Mouse (Mus musculus) hindbrain, embryonic 15.5 days (tissue): ENCODE data around the gene Nim1k. TPM values are rescaled to one million over a fixed set of nuclear protein-coding genes. Genes with fewer than 3 reads are reported as not detected.
A peak's percentile ranks its signal among the peaks of the same experiment; 100 is the strongest.

ENCODE experiments used
- ATAC-seq: fragments of 200-750 bp; cut with Nextera tagmentation; 2 replicates; pipeline ENCODE4 v1.8.0; 2017; ENCODE audit warnings: low read depth, moderate number of reproducible peaks, moderate TSS enrichment; ENCODE audit not compliant: low FRiP score
- H3K27ac ChIP-seq: fragments of 300-500 bp; sonication (generic); replicated peaks from 2 replicates; pipeline ENCODE4 v1.5.1; 2015; ENCODE audit warnings: mild to moderate bottlenecking, inconsistent platforms
- H3K27me3 ChIP-seq: fragments of 300-500 bp; sonication (generic); 2 replicates; pipeline ENCODE4 v1.6.1; 2015; ENCODE audit warnings: control low read depth, inconsistent platforms
- H3K36me3 ChIP-seq: fragments of 300-500 bp; sonication (generic); 2 replicates; pipeline ENCODE4 v1.6.1; 2015; ENCODE audit warnings: control low read depth, inconsistent platforms
- H3K4me1 ChIP-seq: fragments of 300-500 bp; sonication (generic); replicated peaks from 2 replicates; pipeline ENCODE4 v1.6.1; 2015; ENCODE audit warnings: control low read depth, inconsistent platforms
- H3K4me2 ChIP-seq: fragments of 300-500 bp; sonication (generic); 2 replicates; pipeline ENCODE4 v1.6.1; 2015; ENCODE audit warnings: moderate library complexity, mild to moderate bottlenecking, inconsistent platforms
- H3K4me3 ChIP-seq: fragments of 300-500 bp; sonication (generic); 2 replicates; pipeline ENCODE4 v1.5.1; 2015; ENCODE audit warnings: mild to moderate bottlenecking, inconsistent platforms
- H3K9ac ChIP-seq: fragments of 300-500 bp; sonication (generic); 2 replicates; pipeline ENCODE4 v1.6.1; 2015; ENCODE audit warnings: inconsistent platforms
- H3K9me3 ChIP-seq: fragments of 300-500 bp; sonication (generic); 2 replicates; pipeline ENCODE4 v1.6.1; 2016; ENCODE audit warnings: control low read depth, inconsistent platforms
- WGBS: fragments of 180-500 bp; shearing (Covaris S2); methylation state at CpG from one replicate; pipeline ENCODE4 v1.1.7; 2015; 5-methylcytosine and 5-hydroxymethylcytosine counted together
- polyA plus RNA-seq: library from polyadenylated mRNA; unstranded; fragments of >200 nt; fragmentation: Nextera tagmentation; extraction: Ambion mirVana; gene quantifications from 2 replicates; pipeline ENCODE4 v1.2.1, GENCODE M21; 2015

Nim1k gene
- polyA plus RNA-seq, 1 experiment from 2014 or later = 5.4 TPM

DNA sequence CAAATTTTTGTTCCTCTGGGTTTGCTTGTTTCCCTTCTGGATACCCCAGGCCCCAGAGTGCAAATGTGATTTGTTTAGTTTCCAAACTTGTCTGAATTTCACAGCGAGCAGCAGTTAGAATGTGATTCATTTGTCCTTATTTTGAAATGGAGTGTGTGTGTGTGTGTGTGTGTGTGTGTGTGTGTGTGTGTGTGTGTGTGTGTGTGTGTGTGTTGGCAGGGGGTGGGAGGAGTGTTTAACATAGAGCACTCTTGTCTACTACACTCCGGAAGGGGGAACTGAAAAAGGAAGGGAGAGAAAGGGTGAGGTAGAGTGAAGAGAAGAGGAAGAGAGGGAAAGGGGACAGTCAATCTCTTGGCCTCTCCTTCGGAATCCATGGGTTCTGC is 1.1 kb downstream of the Nim1k start:
- no peak for ATAC-seq
- WGBS = 18% methylated on average over 3 of the region's 3 CpGs
- Histone ChIP-seq H3K36me3 (no peaks in the 10 kb centered on the region), H3K27me3 (no peaks in the 10 kb centered on the region), H3K4me3 (peak overlapping the region; percentile 74), H3K9ac (peak overlapping the region; percentile 88; the same call in 1 of the 2 replicates), H3K4me2 (peak overlapping the region; percentile 95), H3K9me3 (no peaks in the 10 kb centered on the region), H3K4me1 (peaks cover 31% of the 10 kb centered on the region), H3K27ac (peak overlapping the region; percentile 89)

DNA sequence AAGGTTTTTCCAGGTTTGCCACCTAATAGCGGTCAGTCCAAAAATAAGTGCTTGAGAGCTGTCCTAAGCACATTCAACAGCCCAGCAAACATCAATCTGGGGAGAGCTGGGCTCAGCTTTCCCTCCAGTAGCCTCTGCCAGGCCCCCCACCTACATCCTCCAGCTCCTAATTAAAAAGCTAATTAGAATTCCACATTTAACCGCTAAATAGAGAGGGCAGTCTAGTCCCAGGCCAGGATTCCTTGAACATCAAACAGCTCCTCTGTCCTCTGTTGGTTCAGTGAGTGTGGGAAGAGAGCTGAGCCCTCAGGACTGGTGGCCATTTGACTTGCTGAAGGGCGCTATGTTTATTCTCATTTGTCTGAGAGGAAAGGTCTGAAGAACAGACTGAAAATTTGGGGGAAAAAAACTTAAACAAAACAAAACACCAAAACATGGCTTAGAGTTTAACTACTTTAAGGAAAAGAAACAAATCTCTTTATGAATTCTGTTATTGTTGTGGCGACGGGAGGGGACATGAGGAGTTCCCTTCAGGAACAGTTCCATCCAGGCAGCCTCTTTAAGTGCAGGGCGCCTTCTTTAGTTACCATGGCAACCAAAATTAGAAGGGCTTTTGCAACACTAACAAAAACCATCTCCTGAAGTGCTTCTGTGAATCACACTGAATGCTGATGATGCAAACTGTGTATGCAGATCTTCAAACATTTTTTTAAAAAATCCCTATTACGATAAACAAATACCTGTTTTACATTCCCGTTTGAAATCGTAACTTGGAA is 1.6 kb downstream of the Nim1k start:
- peak; percentile 33; the same call in 1 of the 2 replicates for ATAC-seq
- Histone ChIP-seq H3K9me3 (no peaks in the 10 kb centered on the region), H3K9ac (no peak overlapping the region), H3K4me3 (peak overlapping the region; percentile 74), H3K4me1 (peaks cover 31% of the 10 kb centered on the region), H3K27me3 (no peaks in the 10 kb centered on the region), H3K36me3 (no peaks in the 10 kb centered on the region), H3K27ac (peak overlapping the region; percentile 54), H3K4me2 (peak overlapping the region; percentile 95)
- 40% methylated on average over 9 of the region's 9 CpGs for WGBS

DNA sequence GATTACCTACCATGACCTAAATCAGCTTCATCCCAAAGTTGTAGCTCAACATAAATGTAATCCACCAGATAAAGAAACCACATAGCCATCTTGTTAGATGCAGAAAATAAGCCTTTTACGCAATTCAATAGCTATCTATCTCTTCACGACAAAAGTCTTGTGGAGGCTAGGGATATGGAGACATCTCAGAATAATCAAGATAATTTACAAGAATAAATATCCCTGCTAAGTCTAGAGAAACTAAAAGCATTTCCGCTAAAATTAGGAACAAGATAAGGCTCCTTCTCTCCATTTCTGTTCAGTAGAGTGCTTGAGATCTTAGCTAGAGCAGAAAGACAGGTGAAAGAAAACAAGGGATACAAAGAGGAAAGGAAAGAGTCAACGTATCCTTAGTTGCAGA is 8.8 kb downstream of the Nim1k start:
- Histone ChIP-seq H3K27ac (no peak overlapping the region), H3K9ac (no peak overlapping the region), H3K9me3 (no peaks in the 10 kb centered on the region), H3K4me1 (peaks cover 6% of the 10 kb centered on the region), H3K36me3 (no peaks in the 10 kb centered on the region), H3K4me3 (no peak overlapping the region), H3K4me2 (no peak overlapping the region), H3K27me3 (no peaks in the 10 kb centered on the region)
- 91% methylated on average over 4 of the region's 4 CpGs for WGBS
- no peak for ATAC-seq

DNA sequence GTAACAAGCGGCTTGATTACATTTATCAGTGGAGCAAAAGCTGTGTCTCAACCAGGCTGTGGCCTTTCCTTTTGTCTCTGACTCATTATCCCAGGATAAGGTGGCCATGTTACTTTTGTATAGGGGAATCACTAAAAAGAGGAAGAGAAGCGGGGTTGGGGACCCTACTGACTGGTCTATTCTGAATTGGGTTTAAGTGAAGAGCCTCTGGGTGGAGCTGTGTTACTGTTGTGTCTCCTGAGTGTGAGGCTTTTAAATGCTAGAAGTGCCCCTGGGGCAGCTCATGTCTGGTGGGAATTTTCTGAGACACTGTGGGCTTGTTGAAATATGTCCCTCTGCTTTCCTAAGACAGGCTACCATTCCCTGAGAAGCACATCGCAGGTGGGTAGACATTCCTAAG is 12.2 kb downstream of the Nim1k start:
- H3K4me3 ChIP-seq = no peak overlapping the region
- 83% methylated on average over 3 of the region's 3 CpGs for WGBS
- no peaks in the 10 kb centered on the region for H3K27me3 ChIP-seq
- H3K4me2 ChIP-seq = no peak overlapping the region
- H3K36me3 ChIP-seq = no peaks in the 10 kb centered on the region
- no peak overlapping the region for H3K27ac ChIP-seq
- H3K4me1 ChIP-seq = peaks cover 13% of the 10 kb centered on the region
- H3K9me3 ChIP-seq = no peaks in the 10 kb centered on the region
- ATAC-seq = no peak
- no peak overlapping the region for H3K9ac ChIP-seq

DNA sequence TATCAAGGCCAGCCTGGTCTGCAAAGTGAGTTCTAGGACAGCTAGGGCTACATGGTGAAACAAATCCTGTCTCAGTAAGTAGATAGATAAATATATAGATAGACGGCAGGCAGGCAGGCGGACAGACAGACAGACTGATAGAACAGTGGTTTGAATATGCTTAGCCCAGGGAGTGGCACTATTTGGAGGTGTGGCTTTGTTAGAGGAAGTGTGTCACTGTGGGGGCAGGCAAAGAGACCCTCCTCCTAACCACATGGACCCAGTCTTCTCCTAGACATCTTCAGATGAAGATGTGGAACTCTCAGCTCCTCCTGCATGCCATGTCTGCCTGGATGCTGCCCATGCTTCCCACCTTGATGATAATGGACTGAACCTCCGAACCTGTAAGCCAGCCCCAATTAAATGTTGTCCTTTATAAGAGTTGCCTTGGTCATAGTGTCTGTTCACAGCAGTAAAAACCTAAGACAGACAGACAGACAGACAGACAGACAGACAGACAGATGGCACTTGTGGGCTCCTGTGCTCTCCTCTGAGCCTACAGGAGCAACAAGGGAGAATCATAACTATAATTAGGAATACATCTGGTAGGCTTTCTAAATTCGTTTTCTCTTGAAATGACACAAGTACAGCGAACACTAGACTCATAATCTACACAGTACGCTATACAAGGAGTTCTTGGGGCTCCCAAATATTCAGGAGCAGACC is 12.8 kb downstream of the Nim1k start:
- Histone ChIP-seq H3K27me3 (no peaks in the 10 kb centered on the region), H3K4me2 (no peak overlapping the region), H3K36me3 (no peaks in the 10 kb centered on the region), H3K9ac (no peak overlapping the region), H3K4me1 (peaks cover 13% of the 10 kb centered on the region), H3K27ac (no peak overlapping the region), H3K4me3 (no peak overlapping the region), H3K9me3 (no peaks in the 10 kb centered on the region)
- no peak for ATAC-seq
- 90% methylated on average over 6 of the region's 6 CpGs for WGBS

DNA sequence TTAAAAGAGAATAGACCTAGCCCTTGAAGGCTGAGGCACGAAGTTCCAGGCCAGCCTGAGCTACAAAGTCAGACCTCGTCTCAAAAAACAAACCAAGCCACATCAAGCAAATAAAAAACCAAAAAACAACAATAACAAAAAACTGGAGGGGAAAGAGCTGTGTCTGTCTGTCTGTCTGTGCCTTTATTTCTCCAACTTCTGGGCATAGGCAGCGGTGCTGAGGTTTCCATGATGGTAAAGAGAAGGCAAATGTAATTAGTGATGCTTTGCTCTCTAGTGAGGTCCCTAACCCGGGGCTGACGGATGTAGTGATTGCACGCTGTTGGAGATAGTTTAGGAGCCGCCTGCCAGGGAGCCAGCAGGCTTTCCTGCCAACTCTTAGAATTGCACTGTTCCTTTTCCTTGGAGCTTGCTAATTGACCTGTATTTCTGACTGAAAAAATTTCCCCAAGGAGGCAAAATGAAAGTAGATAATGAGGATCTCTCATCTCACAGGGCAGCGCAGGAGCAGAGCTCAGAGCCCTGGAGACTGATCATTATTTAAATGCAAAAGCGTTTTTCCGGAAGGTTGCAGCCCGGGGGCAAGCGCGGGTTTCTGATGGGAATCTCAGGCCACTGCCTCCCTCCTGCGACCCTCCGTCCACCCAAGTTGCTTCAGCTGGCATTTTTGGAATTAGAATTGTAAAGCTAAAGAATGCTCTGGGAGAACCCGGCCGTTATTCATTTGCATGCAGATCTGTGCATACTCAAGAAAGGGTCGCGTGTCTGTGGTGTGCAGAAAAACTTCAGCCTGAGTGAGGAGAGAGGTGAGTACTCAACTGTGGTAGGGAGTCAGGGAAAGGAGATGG is 14.1 kb downstream of the Nim1k start:
- H3K4me3 ChIP-seq = peak overlapping the region; percentile 21
- peak; percentile 68 for ATAC-seq
- peak overlapping the region; percentile 6; the same call in 1 of the 2 replicates for H3K9ac ChIP-seq

DNA sequence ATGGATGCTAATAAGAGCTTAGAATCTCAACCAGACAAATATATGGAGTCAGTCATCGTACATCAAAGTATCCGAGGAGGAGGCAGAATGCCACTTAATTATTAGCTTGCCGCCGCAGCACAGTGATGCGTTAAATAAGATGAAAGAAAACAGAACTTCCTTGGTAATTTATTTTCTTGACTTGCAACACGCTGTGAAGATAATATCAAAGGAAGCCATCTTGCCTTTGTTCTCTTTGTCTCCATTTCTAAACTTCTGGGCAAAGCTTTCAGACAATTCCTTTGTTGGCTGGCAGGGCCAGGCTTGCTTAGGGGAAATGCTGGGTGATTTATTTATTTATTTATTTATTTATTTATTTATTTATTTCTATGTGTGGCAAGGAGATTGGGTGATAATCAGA is 24.2 kb downstream of the Nim1k start:
- no peaks in the 10 kb centered on the region for H3K4me1 ChIP-seq
- no peaks in the 10 kb centered on the region for H3K27me3 ChIP-seq
- H3K27ac ChIP-seq = peak overlapping the region; percentile 57
- no peak overlapping the region for H3K4me2 ChIP-seq
- WGBS = 19% methylated on average over 6 of the region's 6 CpGs
- no peak for ATAC-seq
- H3K36me3 ChIP-seq = no peaks in the 10 kb centered on the region
- H3K9ac ChIP-seq = no peak overlapping the region
- no peaks in the 10 kb centered on the region for H3K9me3 ChIP-seq
- H3K4me3 ChIP-seq = no peak overlapping the region

More for the DNA sequence above, 14.1 kb downstream of the Nim1k start:
- peaks cover 18% of the 10 kb centered on the region for H3K4me1 ChIP-seq
- H3K27ac ChIP-seq = peak overlapping the region; percentile 37; the same call in 1 of the 2 replicates
- H3K36me3 ChIP-seq = no peaks in the 10 kb centered on the region
- H3K4me2 ChIP-seq = peak overlapping the region; percentile 53
- 2% methylated on average over 19 of the region's 19 CpGs for WGBS
- no peaks in the 10 kb centered on the region for H3K27me3 ChIP-seq
- no peaks in the 10 kb centered on the region for H3K9me3 ChIP-seq

DNA sequence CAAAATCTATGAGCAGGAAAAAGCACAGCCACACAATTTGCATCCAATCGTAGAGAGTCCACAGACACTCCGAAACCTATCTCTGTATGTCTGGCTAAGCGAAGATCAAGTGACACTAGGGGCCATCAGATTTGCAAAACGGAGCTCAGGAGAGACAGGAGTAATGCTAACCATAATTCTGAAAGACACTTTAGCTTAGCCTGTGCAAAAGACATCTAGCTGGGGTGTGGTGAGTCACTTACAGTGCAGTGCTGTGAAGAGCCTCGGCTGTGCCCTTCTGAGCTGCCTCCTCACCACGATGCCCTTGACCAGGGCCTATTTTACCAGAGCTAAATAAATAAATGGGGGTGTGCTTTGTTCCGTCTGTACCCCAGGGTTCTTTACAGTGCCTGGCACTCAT is 26.3 kb downstream of the Nim1k start:
- H3K27ac ChIP-seq = no peak overlapping the region
- H3K36me3 ChIP-seq = no peaks in the 10 kb centered on the region
- H3K4me1 ChIP-seq = no peaks in the 10 kb centered on the region
- H3K4me3 ChIP-seq = no peak overlapping the region
- no peak overlapping the region for H3K4me2 ChIP-seq
- no peaks in the 10 kb centered on the region for H3K27me3 ChIP-seq
- H3K9ac ChIP-seq = no peak overlapping the region
- 94% methylated on average over 7 of the region's 7 CpGs for WGBS
- no peaks in the 10 kb centered on the region for H3K9me3 ChIP-seq
- ATAC-seq = no peak

DNA sequence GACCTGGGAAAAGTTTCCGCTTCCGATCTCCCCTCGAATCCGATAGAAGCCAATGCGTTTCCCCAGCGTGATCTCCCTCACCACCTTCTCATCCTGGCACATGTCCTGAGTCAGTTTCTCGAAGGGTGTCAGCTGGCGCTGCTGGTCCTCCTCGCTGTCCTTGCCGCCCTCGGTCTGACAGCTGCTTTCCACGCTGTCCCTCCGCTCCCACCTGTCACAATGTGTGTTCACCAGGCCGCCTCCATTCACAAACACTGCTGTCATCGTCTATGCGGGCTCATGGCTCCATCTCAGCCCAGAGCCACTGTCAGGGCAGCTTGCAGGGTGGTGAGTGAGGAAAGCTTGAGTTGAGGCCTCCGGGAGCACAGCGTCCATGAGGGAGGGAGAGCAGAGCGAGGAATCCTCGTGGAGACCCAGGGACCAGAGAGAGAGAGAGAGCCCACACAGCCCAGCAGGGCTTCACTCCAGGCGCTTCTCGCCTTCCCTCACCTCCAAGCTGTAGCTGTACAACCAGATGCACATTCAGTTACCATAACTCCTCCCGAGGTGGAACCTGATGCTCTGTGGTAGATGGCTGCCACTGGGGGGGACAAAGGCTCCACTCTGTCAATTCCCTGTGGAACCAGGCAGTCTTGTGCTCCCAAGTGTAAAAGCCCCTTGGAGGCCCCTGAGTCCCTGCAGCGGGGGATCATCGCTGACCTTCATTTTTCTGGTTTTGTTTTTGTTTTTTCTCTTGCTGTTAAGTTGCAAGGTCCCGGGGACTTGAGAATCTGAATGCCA is 27.9 kb downstream of the Nim1k start:
- WGBS = 70% methylated on average over 26 of the region's 26 CpGs
- Histone ChIP-seq H3K4me3 (no peak overlapping the region), H3K9me3 (no peaks in the 10 kb centered on the region), H3K36me3 (no peaks in the 10 kb centered on the region), H3K27me3 (no peaks in the 10 kb centered on the region), H3K27ac (no peak overlapping the region), H3K4me2 (no peak overlapping the region), H3K9ac (no peak overlapping the region), H3K4me1 (no peaks in the 10 kb centered on the region)
- 0 out of 2 replicates have a peak, but pooled peaks have one; percentile 36 for ATAC-seq

DNA sequence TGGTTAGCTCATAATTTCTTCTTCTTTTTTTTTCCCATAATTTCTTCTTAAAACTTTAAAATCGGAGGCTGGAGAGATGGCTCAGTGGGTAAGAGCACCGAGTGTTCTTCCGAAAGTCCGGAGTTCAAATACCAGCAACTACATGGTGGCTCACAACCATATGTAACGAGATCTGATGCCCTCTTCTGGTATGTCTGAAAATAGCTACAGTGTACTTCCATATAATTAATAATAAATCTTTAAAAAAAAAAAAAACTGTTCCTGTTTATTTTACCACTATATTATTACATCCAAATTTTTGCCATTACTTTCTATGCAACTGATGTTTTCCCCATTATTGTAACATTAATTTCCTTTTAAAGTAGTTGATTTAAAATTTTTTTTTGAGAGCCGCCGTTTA is 31.1 kb downstream of the Nim1k start:
- WGBS = 88% methylated on average over 7 of the region's 7 CpGs

DNA sequence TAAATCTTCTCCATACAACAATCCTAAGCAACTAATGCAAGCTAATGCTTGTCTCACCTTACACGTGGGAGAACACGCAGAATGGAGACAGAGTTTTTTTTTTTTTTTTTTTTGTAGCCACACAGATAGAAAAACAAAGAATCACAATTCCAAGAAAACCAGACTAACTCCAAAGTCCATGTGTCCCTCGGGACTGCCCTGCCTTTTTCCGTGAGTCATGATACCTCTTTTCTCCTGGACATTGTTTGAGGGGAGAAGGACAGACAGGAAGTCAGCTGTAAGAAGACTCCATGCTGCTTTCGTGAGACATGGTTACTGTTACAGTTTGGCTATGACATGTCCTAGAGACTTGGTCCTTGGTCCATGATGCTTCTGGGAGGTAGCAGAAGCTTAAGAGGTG is 32.3 kb downstream of the Nim1k start:
- Histone ChIP-seq H3K36me3 (no peaks in the 10 kb centered on the region), H3K9ac (no peak overlapping the region), H3K4me3 (no peak overlapping the region), H3K27me3 (no peaks in the 10 kb centered on the region), H3K27ac (no peak overlapping the region), H3K4me2 (no peak overlapping the region), H3K4me1 (no peaks in the 10 kb centered on the region), H3K9me3 (no peaks in the 10 kb centered on the region)
- 95% methylated on average over 5 of the region's 5 CpGs for WGBS
- ATAC-seq = no peak

More for the DNA sequence above, 31.1 kb downstream of the Nim1k start:
- no peak for ATAC-seq
- Histone ChIP-seq H3K9me3 (no peaks in the 10 kb centered on the region), H3K4me1 (no peaks in the 10 kb centered on the region), H3K27ac (no peak overlapping the region), H3K9ac (no peak overlapping the region), H3K36me3 (no peaks in the 10 kb centered on the region), H3K4me3 (no peak overlapping the region), H3K27me3 (no peaks in the 10 kb centered on the region), H3K4me2 (no peak overlapping the region)
